Mouse (Mus musculus): ENCODE results near the gene Vax2.

- TF ChIP-seq CTCF (IDR thresholded peaks at IDR 0.05) (no peak), EP300 (IDR thresholded peaks at IDR 0.05; ENCODE audit: insufficient read depth, low read depth, low read length) (no peak), POLR2A (IDR thresholded peaks at IDR 0.05; ENCODE audit: insufficient read depth, low read depth, low read length) (no peak)
These were observed 6.0 kb downstream of the Vax2 start for GRCm38 (mm10) chr6:83717026-83717425.

Data from heart, adult 2 months (tissue).